Mouse (Mus musculus) adrenal gland, postnatal 4 days (tissue): ENCODE results near the gene Pcdh10. TPM values are rescaled to one million over a fixed set of nuclear protein-coding genes. Genes with fewer than 3 reads are reported as not detected.

Experiments used
- DNase-seq, 2 experiments: peaks; one replicate each; pipeline ENCODE4 v3.0.0; 2021 to 2022; ENCODE audit warnings: low spot score in 2 of 2, mixed read lengths in 2 of 2
- long read RNA-seq, 2 experiments: library from polyadenylated mRNA; stranded (forward); transcript quantifications; one replicate each; pipeline ENCODE4 v2.0.0; 2021
- total RNA-seq, 2 experiments: library from RNA; stranded (reverse); gene quantifications; 2 replicates each; pipeline ENCODE4 v1.2.3; 2021

Pcdh10 gene
- 10 to 100 TPM; 10.1 to 10.5 TPM for total RNA-seq
- long read RNA-seq, experiment 1, result 0 reads
- long read RNA-seq, experiment 2, full-length matches to known transcripts, result 5 of 5 reads
- long read RNA-seq, experiment 2, partial matches to known transcripts, result 0 of 5 reads
- long read RNA-seq, experiment 2, other reads (novel, unspliced or antisense), result 0 of 5 reads

- DNase-seq, result peak; percentile 62 to 82
Measured at GRCm38 (mm10) chr3:45378145-45378544, at the start of gene Pcdh10. Gene Pcdh10 (plus strand): TSS chr3:45378398.

GRCm38 (mm10) chr3:45355919-45356318, 22.3 kb upstream of the Pcdh10 start:
- DNase-seq, result no peak

- no peak for DNase-seq
Measured at GRCm38 (mm10) chr3:45368952-45369351, 9.2 kb upstream of the Pcdh10 start.

GRCm38 (mm10) chr3:45375761-45376500, 2.3 kb upstream of the Pcdh10 start:
- peak; percentile 14 to 23 for DNase-seq

- DNase-seq, result no peak
Measured at GRCm38 (mm10) chr3:45376501-45377390, 1.5 kb upstream of the Pcdh10 start.

GRCm38 (mm10) chr3:45377391-45377998, 703 bp upstream of the Pcdh10 start:
- DNase-seq, result no peak

GRCm38 (mm10) chr3:45379541-45379971, 1.4 kb downstream of the Pcdh10 start:
- DNase-seq, result no peak

- no peak for DNase-seq
Measured at GRCm38 (mm10) chr3:45379972-45380761, 2.0 kb downstream of the Pcdh10 start.

- no peak for DNase-seq
Measured at GRCm38 (mm10) chr3:45380811-45381761, 2.9 kb downstream of the Pcdh10 start.

GRCm38 (mm10) chr3:45382032-45382755, 4.0 kb downstream of the Pcdh10 start:
- DNase-seq, result no peak

GRCm38 (mm10) chr3:45383831-45384230, 5.6 kb downstream of the Pcdh10 start:
- DNase-seq, result no peak

GRCm38 (mm10) chr3:45385028-45385427, 6.8 kb downstream of the Pcdh10 start:
- no peak for DNase-seq

GRCm38 (mm10) chr3:45385451-45385850, 7.3 kb downstream of the Pcdh10 start:
- no peak for DNase-seq

- DNase-seq, result no peak
Measured at GRCm38 (mm10) chr3:45386512-45386911, 8.3 kb downstream of the Pcdh10 start.

- DNase-seq, result no peak
Measured at GRCm38 (mm10) chr3:45397101-45397500, 18.9 kb downstream of the Pcdh10 start.

GRCm38 (mm10) chr3:45403239-45403638, 25.0 kb downstream of the Pcdh10 start:
- DNase-seq, result no peak

- DNase-seq, result no peak
Measured at GRCm38 (mm10) chr3:45431691-45432090, 53.5 kb downstream of the Pcdh10 start.

GRCm38 (mm10) chr3:45432172-45432765, 54.1 kb downstream of the Pcdh10 start:
- DNase-seq, result no peak
